Mouse (Mus musculus): ENCODE measurements at regions not wholly inside any gene's neighbourhood (a gene's known extent, or its start where the extent isn't known, plus 50 kb on each side); places are given as distances from the start of the nearest gene placed in this dataset.

GRCm38 (mm10) chr4:131366656-131367055, 422.5 kb downstream of the Matn1 start:
- no peak for TF ChIP-seq EP300 (optimal IDR thresholded peaks at IDR 0.05)
- TF ChIP-seq CTCF (IDR thresholded peaks at IDR 0.05; ENCODE audit: low read depth), result no peak
